Mouse (Mus musculus) bone marrow macrophage, adult 2 months (primary cell): ENCODE measurements around the gene Myo16.

Experiments
- CTCF ChIP-seq: IDR thresholded peaks from 2 replicates; pipeline ENCODE4 v1.5.1; 2012; ENCODE audit warnings: low read depth, mild to moderate bottlenecking, low read length, moderate library complexity
- POLR2A ChIP-seq: IDR thresholded peaks from 2 replicates; pipeline ENCODE4 v1.6.1; 2012; ENCODE audit warnings: mild to moderate bottlenecking, low read depth, low read length, borderline replicate concordance

- TF ChIP-seq POLR2A (no peak), CTCF (no peak)
These were observed 320.7 kb downstream of the Myo16 start for GRCm38 (mm10) chr8:10474446-10474845.
